Mouse (Mus musculus) embryonic fibroblast, embryonic 13.5 days (primary cell): Measurements from ENCODE around the gene Rftn1.

Source experiments
- CTCF ChIP-seq: IDR thresholded peaks from 2 replicates; pipeline ENCODE4 v1.5.1; 2011; ENCODE audit warnings: mild to moderate bottlenecking, control low read depth, low read length, moderate library complexity, borderline replicate concordance; ENCODE audit not compliant: insufficient read depth
- POLR2A ChIP-seq: IDR thresholded peaks from 2 replicates; pipeline ENCODE4 v1.6.1; 2011; ENCODE audit warnings: low read depth, mild to moderate bottlenecking, control low read depth, low read length, moderate library complexity

GRCm38 (mm10) chr17:50197572-50197971 is 7.1 kb upstream of the Rftn1 start:
- TF ChIP-seq POLR2A (no peak), CTCF (no peak)
